Mouse (Mus musculus) bone marrow, adult 2 months (tissue): ENCODE data around the gene Dpp4.

Experiments
- CTCF ChIP-seq: fragments of 200-500 bp; IDR thresholded peaks from 2 replicates; pipeline ENCODE4 v1.5.1; 2011; ENCODE audit warnings: low read length, control low read depth; ENCODE audit not compliant: control insufficient read depth, insufficient read depth
- POLR2A ChIP-seq: fragments of 200-500 bp; IDR thresholded peaks from 2 replicates; pipeline ENCODE4 v1.6.1; 2011; ENCODE audit warnings: low read depth, mild to moderate bottlenecking, control low read depth, low read length, borderline replicate concordance; ENCODE audit not compliant: control insufficient read depth

DNA sequence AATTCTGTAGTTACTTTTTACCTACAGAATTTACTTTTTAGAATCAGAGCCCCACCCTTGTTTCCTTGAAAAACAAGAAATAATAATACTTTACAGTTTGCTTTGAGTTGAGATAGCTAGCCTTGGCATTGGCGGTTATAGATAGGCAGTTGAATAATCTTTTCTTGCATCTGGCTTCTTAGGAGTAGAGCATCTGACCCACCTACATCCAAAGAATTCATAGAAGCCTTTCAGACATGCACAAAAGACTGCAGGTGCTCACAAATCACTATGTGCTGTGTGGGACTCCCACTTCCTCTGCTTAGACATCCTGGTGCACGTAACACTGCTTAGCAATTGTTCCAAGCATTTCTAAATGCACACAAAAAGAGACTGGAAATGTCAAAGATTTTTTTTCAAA is 127.0 kb downstream of the Dpp4 start:
- TF ChIP-seq CTCF: no peak
- no peak for TF ChIP-seq POLR2A
